Mouse (Mus musculus): Measurements from ENCODE around the gene Gcnt3.

Gene Gcnt3

DNA sequence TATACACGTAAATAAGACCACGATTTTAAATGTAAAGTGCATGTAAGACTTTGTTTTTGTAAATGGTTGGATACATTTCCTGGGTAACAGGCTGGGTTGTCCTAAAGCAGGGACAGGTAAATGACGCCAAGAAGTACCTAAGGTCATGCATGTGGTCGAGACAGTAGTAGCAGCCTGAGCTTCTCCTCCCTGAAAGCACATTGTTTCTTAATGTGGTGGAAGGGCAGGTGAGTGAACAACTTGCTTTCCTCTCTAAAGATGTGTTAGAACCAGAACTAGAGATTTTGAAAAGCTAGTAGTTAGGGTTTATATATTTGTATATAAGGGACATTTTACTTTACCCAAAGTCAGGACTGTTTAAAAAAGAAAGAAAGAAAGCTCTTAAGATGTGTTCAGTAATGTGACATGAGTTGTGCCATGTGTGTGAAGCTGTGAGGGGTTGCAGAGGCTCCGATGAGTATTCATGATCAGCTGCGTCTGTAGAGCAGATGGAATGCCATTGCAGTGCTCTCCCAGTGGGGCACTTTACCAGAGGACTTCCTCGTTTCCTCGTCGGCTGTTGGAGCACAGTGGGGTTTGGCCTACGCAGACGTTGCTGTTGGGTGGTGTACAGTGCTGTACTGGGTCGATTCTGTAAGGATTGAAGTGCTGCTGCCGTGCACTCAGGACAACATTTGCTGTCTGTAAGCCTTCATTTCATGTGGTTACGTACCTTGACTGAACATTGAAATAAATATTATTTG lies 30.2 kb downstream of the Gcnt3 start:
- no peak for DNase-seq (ENCODE audit: low read depth, low spot score)

DNA sequence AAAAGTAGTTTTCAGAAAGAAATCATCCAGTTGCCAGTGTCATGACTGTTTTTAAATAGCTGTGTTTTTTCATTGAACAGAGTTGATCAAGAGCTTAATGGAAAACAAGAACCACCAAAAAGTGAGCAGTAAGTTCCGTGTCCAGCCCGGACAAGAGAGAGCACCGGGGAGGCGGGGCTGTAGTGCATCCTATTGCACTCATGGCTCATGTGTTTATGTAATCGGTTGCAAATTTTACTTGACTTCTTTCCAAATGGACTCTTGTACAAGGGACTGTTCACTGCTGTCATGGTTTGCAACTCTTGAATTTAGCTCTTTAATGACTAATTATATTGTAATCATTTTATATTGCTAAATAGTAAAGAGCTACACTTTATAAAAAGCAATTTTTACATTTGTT lies 30.9 kb downstream of the Gcnt3 start:
- no peak for DNase-seq (ENCODE audit: low read depth, low spot score)

DNA sequence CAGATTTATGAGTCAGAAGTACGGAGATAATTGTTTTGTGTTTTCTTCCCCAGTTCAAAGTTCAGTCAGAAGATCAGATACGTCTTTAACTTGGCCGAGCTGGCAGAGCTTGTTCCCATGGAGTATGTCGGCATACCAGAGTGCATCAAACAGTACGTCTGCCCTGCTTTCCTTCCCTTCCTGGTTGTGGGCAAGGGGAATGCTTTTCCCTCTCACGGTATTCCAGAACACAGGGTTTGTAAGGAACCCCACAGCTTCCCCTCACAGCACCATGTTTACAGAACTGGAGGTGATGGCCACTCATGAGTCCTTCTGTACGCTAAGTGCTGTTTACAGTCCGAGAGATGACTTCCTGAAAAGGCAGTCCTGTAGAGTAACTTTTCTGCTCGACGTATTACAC lies 34.4 kb downstream of the Gcnt3 start:
- no peak for DNase-seq (ENCODE audit: low read depth, low spot score)

DNA sequence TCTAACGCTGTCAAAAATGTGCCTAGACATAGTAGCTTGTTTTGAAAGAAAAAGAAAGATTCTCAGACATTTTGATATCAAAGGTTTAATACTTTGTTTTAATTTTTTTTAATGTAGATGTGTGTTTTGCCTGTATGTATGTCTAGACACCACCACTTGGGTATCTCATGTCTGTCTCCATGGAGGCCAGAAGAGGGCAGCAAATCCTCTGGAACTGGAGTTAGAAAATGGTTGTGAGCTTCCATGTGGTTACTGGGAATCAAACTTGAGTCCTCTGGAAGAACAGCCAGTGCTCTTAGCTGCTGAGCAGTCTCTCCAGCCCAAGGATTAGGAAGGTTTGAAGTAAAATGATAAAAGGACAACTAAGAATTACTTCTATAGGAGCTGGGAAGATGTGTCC lies 38.6 kb downstream of the Gcnt3 start:
- DNase-seq (ENCODE audit: low read depth, low spot score), result no peak

DNA sequence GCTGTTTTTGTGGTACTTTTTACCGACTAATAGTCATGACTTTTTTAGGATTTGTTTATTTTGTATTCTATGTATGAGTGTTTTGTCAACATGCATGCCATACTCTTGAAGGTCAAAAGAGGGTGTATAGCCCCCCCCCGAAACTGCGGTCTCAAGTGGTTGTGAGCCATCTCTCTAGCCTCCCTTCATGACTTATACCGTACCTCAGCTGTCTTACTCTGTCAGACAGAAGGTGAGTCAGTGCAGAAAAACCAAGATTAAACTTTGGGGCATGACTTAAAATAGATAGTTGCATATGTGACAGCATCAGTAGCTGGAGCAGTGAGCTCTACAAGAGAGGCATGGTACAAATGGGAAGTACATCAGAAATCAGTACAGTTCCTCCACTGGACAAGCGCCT lies 43.3 kb downstream of the Gcnt3 start:
- DNase-seq (ENCODE audit: low read depth, low spot score), result no peak

DNA sequence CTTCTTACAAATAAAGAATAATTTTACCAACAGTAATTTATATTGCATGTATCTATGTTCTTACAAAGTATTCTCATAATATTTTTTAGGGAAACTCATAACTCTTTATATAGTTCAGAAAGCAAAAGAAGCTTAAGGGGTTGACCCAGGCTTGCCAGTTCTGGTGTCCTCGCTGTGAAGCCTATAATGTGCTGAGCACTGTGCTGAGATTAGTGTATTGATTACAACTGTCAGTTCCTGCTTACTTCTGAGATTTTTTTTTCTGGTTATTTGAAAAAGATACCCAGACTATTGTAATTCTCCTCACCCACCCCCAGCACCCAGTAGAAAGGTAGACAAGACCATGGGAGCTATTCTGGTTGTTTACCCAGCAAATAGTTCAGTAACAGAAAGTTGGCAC lies 44.4 kb downstream of the Gcnt3 start:
- no peak for DNase-seq (ENCODE audit: low read depth, low spot score)

DNA sequence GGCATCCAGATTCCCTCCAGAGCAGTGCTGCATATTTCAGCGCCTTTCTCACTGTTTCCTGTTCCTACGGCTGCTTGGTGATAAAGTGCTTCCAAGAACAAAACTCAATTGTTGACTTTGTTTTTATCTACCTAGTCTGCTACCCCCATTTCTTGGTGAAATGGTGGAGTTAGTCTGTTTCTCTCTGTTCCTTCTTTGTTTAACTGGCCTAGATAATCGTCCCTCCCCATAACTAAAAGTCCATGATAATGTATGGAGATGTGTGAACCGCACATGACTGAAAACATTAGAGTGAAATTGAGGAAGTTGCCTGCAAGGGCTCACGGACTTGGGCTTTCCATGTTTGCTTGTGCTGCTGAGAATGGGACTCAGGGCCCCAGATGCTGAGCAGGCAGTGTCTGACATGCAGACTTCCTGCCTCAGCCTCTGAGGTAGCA lies 45.0 kb downstream of the Gcnt3 start:
- peak; percentile 76 for DNase-seq (ENCODE audit: low read depth, low spot score)

DNA sequence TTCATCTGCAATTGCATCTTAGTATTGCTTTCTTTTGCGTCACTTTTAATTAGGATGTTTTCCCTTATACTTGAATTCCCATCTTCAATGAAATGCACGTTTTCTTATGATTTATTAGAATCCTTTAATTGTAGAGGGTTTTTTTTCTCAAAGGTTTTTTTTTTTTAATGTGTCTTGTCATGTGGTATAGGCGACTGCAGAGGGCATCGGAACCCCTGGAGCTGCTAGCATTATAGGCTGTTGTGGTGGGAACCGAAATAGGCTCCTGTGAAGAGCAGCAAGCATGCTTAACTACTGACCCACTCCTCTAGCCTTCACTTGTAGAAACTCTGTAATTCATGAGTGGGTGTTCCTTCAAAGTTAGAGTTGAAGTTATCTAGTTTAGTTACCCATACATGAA lies 47.5 kb downstream of the Gcnt3 start:
- DNase-seq (ENCODE audit: low read depth, low spot score), result peak; percentile 63

DNA sequence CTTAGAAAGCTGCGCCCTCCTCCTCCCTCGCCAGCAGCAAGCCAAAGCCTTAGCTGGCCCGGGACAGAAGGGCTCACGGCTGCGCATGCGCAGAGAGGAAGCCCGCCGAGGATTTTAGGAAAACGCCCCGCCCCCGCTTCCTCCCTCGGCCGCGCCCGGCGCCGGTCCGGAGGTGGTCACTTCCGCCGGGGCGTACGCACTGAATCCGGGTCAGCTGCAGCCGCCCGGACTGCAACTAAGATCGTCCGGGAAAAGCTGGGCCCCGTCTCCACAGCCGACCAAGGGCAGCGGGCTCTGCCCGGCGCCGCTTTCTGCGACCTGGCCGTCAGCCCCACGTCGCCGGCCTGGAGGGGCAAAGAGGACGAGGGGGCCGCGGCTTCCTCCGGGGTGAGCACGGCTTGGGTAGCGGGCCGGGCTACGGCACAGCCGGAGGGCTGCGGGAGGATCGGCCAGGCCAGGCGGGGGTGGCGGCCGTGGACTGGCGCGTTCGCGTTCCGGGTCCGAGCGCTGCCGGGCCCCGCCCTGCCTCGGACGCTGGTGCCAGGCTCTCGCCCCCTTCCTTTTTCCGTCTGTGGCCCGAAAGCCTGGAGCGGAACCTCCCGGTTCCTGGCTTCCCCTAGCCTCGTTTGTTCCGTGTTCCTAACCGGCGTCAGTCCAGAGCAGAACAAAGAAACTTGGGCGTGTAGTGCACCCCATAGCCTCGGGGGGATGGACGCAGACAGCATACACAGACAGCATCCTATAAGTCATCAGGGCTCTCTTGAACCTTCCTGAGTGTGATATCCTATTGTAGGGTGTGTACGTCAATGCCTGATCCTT lies 48.4 kb downstream of the Gcnt3 start, which contains the start of gene Bnip2:
Gene Bnip2 (plus strand): TSS at position 164 of the 819 bp plus-strand sequence.
- peak; percentile 96 for DNase-seq (ENCODE audit: low read depth, low spot score)

DNA sequence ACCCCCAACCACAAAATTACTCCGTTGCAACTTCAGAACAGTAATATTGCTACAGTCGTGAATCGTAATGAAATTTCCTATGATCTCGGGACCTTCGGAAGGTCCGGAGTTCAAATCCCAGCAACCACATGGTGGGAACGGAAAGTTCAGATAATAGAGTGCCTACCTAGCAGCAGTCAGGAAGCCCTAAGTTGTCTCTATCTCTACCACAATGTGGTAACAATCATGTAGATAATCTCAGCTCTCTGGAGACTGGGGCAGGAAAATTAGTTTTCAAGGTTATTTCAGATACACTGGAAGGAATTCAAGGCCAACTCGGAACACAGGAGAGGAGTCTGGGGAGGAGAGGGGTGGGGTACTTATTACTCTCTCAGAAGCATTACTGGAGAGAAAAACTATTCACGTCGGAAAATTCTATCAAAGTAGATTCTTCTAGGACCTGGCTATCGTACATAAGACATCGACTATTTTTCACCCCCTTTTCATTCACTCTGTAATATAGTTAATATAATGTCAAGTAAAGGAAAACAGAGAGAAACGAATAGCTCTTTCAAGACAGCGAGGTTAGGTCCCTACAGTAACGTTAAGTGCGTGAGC lies 49.1 kb downstream of the Gcnt3 start:
- DNase-seq (ENCODE audit: low read depth, low spot score), result no peak

DNA sequence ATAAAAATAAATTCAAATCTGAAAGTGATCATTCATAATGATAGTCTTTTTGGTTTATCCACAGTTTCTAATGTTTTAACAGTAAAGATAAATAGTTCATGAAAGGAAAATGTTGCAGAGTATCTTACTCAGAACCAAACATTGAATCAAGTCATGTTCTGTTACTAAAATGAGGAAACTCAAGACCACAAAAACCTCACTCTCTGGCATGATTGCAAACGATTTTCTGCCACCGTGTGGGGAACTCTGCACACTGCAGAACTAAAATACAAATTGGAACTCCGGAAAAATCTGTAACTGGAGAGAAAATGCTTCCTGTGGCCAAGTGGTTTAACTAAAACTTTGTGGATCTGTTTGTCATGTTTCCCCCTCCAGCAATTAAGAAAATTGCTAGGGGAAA lies 50.3 kb downstream of the Gcnt3 start:
- peak; percentile 82 for DNase-seq (ENCODE audit: low read depth, low spot score)

DNA sequence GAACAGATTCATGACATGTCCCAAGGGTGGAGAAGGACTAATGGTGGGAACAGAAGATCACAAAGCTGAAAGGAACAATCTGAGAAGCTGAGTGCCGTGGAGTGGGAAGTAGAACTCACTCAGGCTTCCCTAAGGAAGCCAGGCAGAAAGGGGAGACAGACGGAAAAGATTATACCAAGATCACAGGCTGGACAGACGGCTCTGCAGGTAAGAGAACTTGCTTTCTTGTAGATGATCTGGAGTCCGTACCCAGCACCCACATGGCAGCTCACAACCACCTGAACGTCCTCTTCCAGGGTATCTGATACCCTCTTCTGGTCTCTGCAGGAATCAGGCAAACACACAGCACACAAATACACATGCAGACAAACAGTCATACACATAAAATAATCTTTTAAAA lies 51.3 kb downstream of the Gcnt3 start:
- DNase-seq (ENCODE audit: low read depth, low spot score), result no peak

DNA sequence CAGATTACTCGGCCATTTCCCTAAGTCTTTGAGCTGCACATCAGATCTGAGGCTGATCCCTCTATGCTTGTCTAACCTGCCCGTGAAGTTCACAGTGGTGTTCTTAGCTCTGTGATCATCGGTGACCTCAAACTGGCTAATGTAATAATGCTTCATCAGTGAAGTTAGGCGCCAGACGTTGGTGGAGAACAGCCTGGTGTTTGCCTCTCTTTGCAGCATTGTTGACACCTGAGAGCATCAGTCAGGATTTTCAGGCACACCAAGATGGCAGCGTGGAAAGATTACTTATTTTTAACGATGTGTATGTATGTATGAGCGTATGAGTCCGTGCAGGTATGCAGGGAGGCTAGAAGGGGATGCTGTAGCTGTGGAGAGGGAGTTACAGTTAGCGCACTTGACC lies 51.8 kb downstream of the Gcnt3 start:
- no peak for DNase-seq (ENCODE audit: low read depth, low spot score)

DNA sequence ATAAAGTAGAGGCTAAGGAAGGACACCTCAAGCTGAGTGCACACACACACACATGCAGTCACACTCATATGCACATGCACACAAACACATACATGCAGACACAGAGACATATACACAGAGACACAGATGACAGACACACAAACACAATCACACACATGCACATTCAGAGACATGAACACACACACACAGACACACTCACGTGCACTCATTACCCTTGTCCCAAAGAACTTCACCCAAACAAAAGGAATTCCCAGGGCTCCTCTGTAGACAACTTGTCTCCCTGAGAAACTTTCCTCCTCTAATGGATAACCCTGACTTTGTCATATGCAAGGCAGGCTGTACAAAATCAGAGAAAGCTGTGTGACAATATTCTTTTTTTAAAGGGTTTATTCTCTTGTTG lies 52.4 kb downstream of the Gcnt3 start:
- DNase-seq (ENCODE audit: low read depth, low spot score), result no peak
